Mouse (Mus musculus) heart, postnatal 14 days (tissue): ENCODE data around the gene Srgap1. TPM values are rescaled to one million over a fixed set of nuclear protein-coding genes. Genes with fewer than 3 reads are reported as not detected.

ENCODE experiments used
- DNase-seq, 2 experiments: peaks; one replicate each; pipeline ENCODE4 v3.0.0; 2021 to 2022
- intact Hi-C: fragments of 180-260 bp; cut with DNase I; formaldehyde crosslinking; loops from one replicate; pipeline ENCODE4 v1.15.1; 2025
- total RNA-seq, 2 experiments: library from RNA; stranded (reverse); gene quantifications; 2 replicates each; pipeline ENCODE4 v1.2.3; 2021

The Srgap1 gene
- total RNA-seq, 2 experiments from 2014 or later: 4.0 to 4.6 TPM

DNA sequence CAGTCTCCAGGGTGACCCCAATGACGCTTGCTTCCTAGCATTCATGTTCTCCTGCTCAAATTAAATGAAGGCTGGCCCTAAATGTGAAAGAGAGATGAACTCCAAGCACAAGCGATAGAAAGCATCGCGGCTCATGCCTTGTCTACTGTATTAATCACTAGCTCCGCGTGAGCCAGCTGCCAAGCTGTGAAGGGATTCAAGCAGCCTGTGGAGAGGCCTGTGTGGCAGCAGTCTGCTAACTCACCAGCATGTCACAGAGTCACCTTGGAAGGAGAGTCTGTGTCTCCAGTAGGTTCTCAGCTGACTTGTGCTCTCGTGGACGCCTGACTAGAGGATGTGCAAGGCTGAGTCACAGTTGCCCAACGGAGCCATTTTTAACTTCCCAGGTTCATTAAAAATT, 314.6 kb downstream of the Srgap1 start:
- no peak for DNase-seq
- intact Hi-C loops: no loop called here

DNA sequence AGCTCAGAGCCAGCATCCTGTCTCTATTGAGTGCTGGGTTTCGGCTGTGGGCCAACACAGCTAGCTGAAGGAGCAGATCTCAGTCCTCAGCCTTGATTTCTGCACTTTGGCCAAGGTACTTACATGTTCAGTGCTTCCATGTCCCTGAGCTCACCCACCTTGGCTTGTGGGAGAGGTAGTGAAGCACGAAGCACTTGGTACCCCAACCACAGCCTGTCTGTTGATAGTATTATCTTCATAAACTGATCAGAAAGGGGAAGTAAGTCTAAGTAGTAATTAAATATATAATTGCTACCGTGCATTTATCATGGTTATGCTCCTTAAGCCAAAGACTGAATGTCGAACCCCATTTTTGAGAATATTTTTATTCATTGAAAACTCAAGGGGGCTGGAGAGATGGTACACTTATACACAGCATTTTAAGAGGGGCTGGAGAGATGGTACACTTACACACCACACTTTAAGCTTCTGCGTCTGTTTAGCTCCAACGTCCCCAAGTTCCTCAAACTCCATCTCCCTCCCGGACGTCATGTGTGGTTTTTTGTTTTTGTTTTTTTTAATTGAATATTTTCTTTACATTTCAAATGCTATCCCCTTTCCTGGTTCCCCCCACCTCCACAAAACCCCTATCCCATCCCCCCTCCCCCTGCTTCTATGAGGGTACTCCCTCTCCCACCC, 315.9 kb downstream of the Srgap1 start:
- intact Hi-C loops: no loop called here
- DNase-seq: no peak

Other genes with a start within 250 kb of the Srgap1 start
- gene Rxylt1, start 50.1 kb upstream of the Srgap1 start, total RNA-seq: 10 to 100 TPM; 32.5 to 35.2 TPM